ENCODE assay signal across 11 mouse cellular contexts in the genomic region with DNA sequence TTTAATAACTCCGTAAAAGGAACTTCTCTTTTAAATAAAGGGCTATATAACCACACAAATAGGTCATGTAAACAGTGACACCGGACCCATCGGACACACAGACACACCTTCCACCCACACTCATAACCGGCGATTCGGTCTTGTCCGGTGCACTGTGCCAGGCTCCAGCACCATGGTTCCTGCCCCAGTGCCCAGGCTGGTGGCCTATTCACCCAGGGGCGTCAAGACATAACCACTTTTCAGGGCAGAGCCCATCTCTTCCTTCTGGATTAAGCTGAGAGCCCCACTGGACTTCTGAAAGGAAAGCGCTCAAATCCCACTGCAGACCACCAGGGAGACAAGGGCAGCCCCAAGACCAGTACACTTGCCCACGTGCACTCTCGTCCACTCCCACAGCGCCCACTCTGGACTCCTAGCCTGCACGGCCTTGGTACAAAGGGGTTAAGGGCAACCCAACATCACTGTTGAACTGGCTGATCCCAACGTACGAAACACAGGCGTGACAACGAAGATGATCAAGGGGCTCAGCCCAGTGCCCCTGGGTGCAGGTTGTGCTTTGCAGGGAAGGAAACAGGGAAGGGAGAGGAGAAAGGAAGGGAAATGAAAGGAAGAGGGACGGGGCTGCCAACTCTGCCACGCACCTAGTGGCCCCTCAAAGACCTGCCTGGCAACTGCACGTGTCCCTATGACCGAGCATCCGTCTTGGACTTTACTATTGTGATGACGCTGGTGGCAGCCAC. TPM values are rescaled to one million over a fixed set of nuclear protein-coding genes. Genes with fewer than 3 reads are reported as not detected.
DNase-seq lines count a peak whose midpoint lies in the region; ATAC-seq lines count a peak whose summit lies in the region.
"Had no signal": no experiment of that assay in that cellular context is flagged by ENCODE, and none has a peak within 500 bp of the region (broad histone marks: within the 10 kb centered on the region; RNA-seq: fewer than 3 reads in every experiment).

No protein-coding gene starts in this region.

- no peak for DNase-seq in hindbrain, embryonic 10.5 days (ENCODE audit: low spot score)
- peak; percentile 39 for DNase-seq in thymus, postnatal 4 days
- DNase-seq in thymus, postnatal 10 days (ENCODE audit: low spot score in 2 of 2) = no peak
- no peak for DNase-seq in liver, embryonic 13.5 days
- no peak for DNase-seq in layer of hippocampus, adult 18-20 months (ENCODE audit: low spot score in 2 of 2)
- DNase-seq in embryo, embryonic 11 days = no peak

- H3K27me3 ChIP-seq in hindbrain, embryonic 10.5 days (ENCODE audit: insufficient read depth, poor library complexity, severe bottlenecking) = no peaks in the 10 kb centered on the region
- no peaks in the 10 kb centered on the region for H3K27me3 ChIP-seq in hindbrain, embryonic 13.5 days
- H3K27me3 ChIP-seq in liver, embryonic 13.5 days = no peaks in the 10 kb centered on the region
- H3K27me3 ChIP-seq: forebrain, embryonic 13.5 days; midbrain, embryonic 15.5 days had no signal

- no peaks in the 10 kb centered on the region for H3K9me3 ChIP-seq in hindbrain, embryonic 10.5 days
- H3K9me3 ChIP-seq in hindbrain, embryonic 13.5 days = no peaks in the 10 kb centered on the region
- H3K9me3 ChIP-seq in liver, embryonic 13.5 days (replicated peaks) = no peaks in the 10 kb centered on the region
- H3K9me3 ChIP-seq: forebrain, embryonic 13.5 days; midbrain, embryonic 15.5 days had no signal

- no peak overlapping the region for H3K9ac ChIP-seq in hindbrain, embryonic 13.5 days
- peak overlapping the region; percentile 99 for H3K9ac ChIP-seq in liver, embryonic 13.5 days
- H3K9ac ChIP-seq: forebrain, embryonic 13.5 days; midbrain, embryonic 15.5 days had no signal

- WGBS in hindbrain, embryonic 10.5 days = 96% methylated on average over 23 of the region's 23 CpGs
- WGBS in hindbrain, embryonic 13.5 days = 94% methylated on average over 23 of the region's 23 CpGs
- WGBS in liver, embryonic 13.5 days (ENCODE audit: insufficient replicate concordance) = 82% methylated on average over 23 of the region's 23 CpGs

- ATAC-seq in hindbrain, embryonic 13.5 days (ENCODE audit: low FRiP score) = no peak
- no peak for ATAC-seq in liver, embryonic 13.5 days (ENCODE audit: low read depth)
- ATAC-seq: forebrain, embryonic 13.5 days; hindbrain, embryonic 16.5 days; midbrain, embryonic 15.5 days had no signal

- no peak overlapping the region for H3K4me2 ChIP-seq in hindbrain, embryonic 13.5 days
- peak overlapping the region; percentile 85 for H3K4me2 ChIP-seq in liver, embryonic 13.5 days
- H3K4me2 ChIP-seq: midbrain, embryonic 15.5 days had no signal

- peak overlapping the region; percentile 96; the same call in 1 of the 2 replicates for H3K4me3 ChIP-seq in hindbrain, embryonic 10.5 days
- no peak overlapping the region for H3K4me3 ChIP-seq in hindbrain, embryonic 13.5 days
- H3K4me3 ChIP-seq in liver, embryonic 13.5 days (replicated peaks) = peak overlapping the region; percentile 91
- H3K4me3 ChIP-seq: forebrain, embryonic 13.5 days; midbrain, embryonic 15.5 days had no signal

- H3K4me1 ChIP-seq in hindbrain, embryonic 10.5 days (replicated peaks) = peaks cover 63% of the 10 kb centered on the region
- peaks cover 50% of the 10 kb centered on the region for H3K4me1 ChIP-seq in hindbrain, embryonic 13.5 days (replicated peaks)
- H3K4me1 ChIP-seq in liver, embryonic 13.5 days (replicated peaks) = peaks cover 80% of the 10 kb centered on the region

- peaks cover 41% of the 10 kb centered on the region for H3K36me3 ChIP-seq in hindbrain, embryonic 10.5 days
- peaks cover 32% of the 10 kb centered on the region for H3K36me3 ChIP-seq in hindbrain, embryonic 13.5 days
- H3K36me3 ChIP-seq in liver, embryonic 13.5 days = peaks cover 35% of the 10 kb centered on the region

- peak overlapping the region; percentile 76; the same call in 1 of the 2 replicates for H3K27ac ChIP-seq in hindbrain, embryonic 10.5 days
- no peak overlapping the region for H3K27ac ChIP-seq in hindbrain, embryonic 13.5 days
- H3K27ac ChIP-seq in liver, embryonic 13.5 days = peak overlapping the region; percentile 100
- H3K27ac ChIP-seq: forebrain, embryonic 13.5 days; midbrain, embryonic 15.5 days had no signal

RNA-seq across cellular contexts. Expression of gene Sirt7, which starts 3.7 kb away (rescaled TPM):
- polyA plus RNA-seq in hindbrain, embryonic 10.5 days (2016; fragmentation: Nextera tagmentation; extraction: Ambion mirVana) = 37.0 and 42.4 TPM in 2 replicates
- polyA plus RNA-seq in hindbrain, embryonic 13.5 days (2015; fragmentation: Nextera tagmentation; extraction: Ambion mirVana) = 50.4 and 50.6 TPM in 2 replicates
- polyA plus RNA-seq in liver, embryonic 13.5 days (2015; fragmentation: Nextera tagmentation; extraction: Ambion mirVana) = 33.8 and 34.3 TPM in 2 replicates
- 10 to 100 TPM; 35.4 to 41.5 TPM for total RNA-seq in layer of hippocampus, adult 18-20 months (2021)

RNA-seq across cellular contexts. Expression of gene Mafg, which starts 4.6 kb away (rescaled TPM):
- 23.1 and 26.2 TPM in 2 replicates for polyA plus RNA-seq in hindbrain, embryonic 10.5 days (2016; fragmentation: Nextera tagmentation; extraction: Ambion mirVana)
- 27.5 and 30.8 TPM in 2 replicates for polyA plus RNA-seq in hindbrain, embryonic 13.5 days (2015; fragmentation: Nextera tagmentation; extraction: Ambion mirVana)
- 39.8 and 40.0 TPM in 2 replicates for polyA plus RNA-seq in liver, embryonic 13.5 days (2015; fragmentation: Nextera tagmentation; extraction: Ambion mirVana)
- total RNA-seq in layer of hippocampus, adult 18-20 months (2021) = 10 to 100 TPM; 70.0 to 71.5 TPM

RNA-seq across cellular contexts. Expression of gene Pcyt2, which starts 11.0 kb away (rescaled TPM):
- polyA plus RNA-seq in hindbrain, embryonic 10.5 days (2016; fragmentation: Nextera tagmentation; extraction: Ambion mirVana) = 139 and 160 TPM in 2 replicates
- polyA plus RNA-seq in hindbrain, embryonic 13.5 days (2015; fragmentation: Nextera tagmentation; extraction: Ambion mirVana) = 169 and 174 TPM in 2 replicates
- polyA plus RNA-seq in liver, embryonic 13.5 days (2015; fragmentation: Nextera tagmentation; extraction: Ambion mirVana) = 114 and 116 TPM in 2 replicates
- 100 to 1,000 TPM; 118 to 128 TPM for total RNA-seq in layer of hippocampus, adult 18-20 months (2021)

RNA-seq across cellular contexts. Expression of gene Pycr1, which starts 14.8 kb away (rescaled TPM):
- 37.6 and 38.7 TPM in 2 replicates for polyA plus RNA-seq in hindbrain, embryonic 10.5 days (2016; fragmentation: Nextera tagmentation; extraction: Ambion mirVana)
- 22.9 and 23.3 TPM in 2 replicates for polyA plus RNA-seq in hindbrain, embryonic 13.5 days (2015; fragmentation: Nextera tagmentation; extraction: Ambion mirVana)
- polyA plus RNA-seq in liver, embryonic 13.5 days (2015; fragmentation: Nextera tagmentation; extraction: Ambion mirVana) = 6.0 and 6.9 TPM in 2 replicates
- total RNA-seq in layer of hippocampus, adult 18-20 months (2021) = 1 to 10 TPM in 1 of 2 experiments, under 1 TPM in 1; 0.81 to 2.0 TPM

RNA-seq across cellular contexts. Expression of gene Myadml2, which starts 19.2 kb away (rescaled TPM):
- polyA plus RNA-seq in hindbrain, embryonic 10.5 days (2016; fragmentation: Nextera tagmentation; extraction: Ambion mirVana) = not detected in 2 replicates
- polyA plus RNA-seq in hindbrain, embryonic 13.5 days (2015; fragmentation: Nextera tagmentation; extraction: Ambion mirVana) = 0.36 and 0.77 TPM in 2 replicates
- 0.23 TPM in 1 of 2 replicates, not detected in the other for polyA plus RNA-seq in liver, embryonic 13.5 days (2015; fragmentation: Nextera tagmentation; extraction: Ambion mirVana)
- total RNA-seq in layer of hippocampus, adult 18-20 months (2021) = 1 to 10 TPM; 3.9 to 4.6 TPM
- polyA plus RNA-seq: limb, embryonic 11.5 days had no signal
